Mouse (Mus musculus): Measurements from ENCODE around the gene Tbcel.

- TF ChIP-seq CTCF (IDR thresholded peaks at IDR 0.05), result no peak
- no peak for TF ChIP-seq POLR2A (IDR thresholded peaks at IDR 0.05; ENCODE audit: insufficient read depth, low read depth, low read length)
These were observed 44.9 kb downstream of the Tbcel start for GRCm38 (mm10) chr9:42462585-42463219.
